Mouse (Mus musculus): ENCODE measurements around the gene Gm5901.

DNA sequence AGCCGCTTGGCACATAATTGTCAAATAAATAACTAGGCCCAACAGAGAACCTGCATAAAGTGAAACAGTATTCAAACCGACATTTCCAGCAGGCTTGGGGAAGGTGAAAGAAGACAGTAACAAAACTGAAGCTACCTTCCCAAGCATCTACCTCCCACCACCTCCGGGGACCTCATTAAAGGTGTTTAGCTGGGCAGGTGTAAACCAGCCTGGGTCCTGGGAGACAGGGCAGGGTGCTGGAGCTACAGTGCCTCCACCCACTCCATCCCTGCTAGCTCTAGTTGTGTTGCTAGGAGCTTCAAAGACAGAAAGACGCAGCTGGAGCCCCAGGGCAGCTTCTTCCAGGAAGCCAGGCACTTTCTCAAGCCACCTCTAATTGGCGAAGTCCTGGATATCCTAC, 29.4 kb downstream of the Gm5901 start, which contains the start of gene Cnga4:
- no peak for TF ChIP-seq POLR2A (IDR thresholded peaks at IDR 0.05; ENCODE audit: insufficient read depth, low read length)
- no peak for TF ChIP-seq CTCF (IDR thresholded peaks at IDR 0.05; ENCODE audit: low read depth, low read length)
- no peak for TF ChIP-seq EP300 (IDR thresholded peaks at IDR 0.05; ENCODE audit: insufficient read depth, low read depth, low read length)
